Mouse (Mus musculus) heart, adult 2 months (tissue): ENCODE results near the gene Irak2. TPM values are rescaled to one million over a fixed set of nuclear protein-coding genes. Genes with fewer than 3 reads are reported as not detected.

ENCODE experiments used
- DNase-seq, 2 experiments: peaks; one replicate each; pipeline ENCODE4 v3.0.0; 2021
- H3K27ac ChIP-seq: fragments of 200-600 bp; 2 replicates; pipeline ENCODE4 v1.8.1; 2022
- H3K27me3 ChIP-seq: fragments of 200-500 bp; 2 replicates; pipeline ENCODE4 v1.6.1; 2012; ENCODE audit warnings: mild to moderate bottlenecking, low read length, inconsistent platforms, mixed read lengths; ENCODE audit not compliant: control insufficient read depth, insufficient read depth
- H3K36me3 ChIP-seq: fragments of 200-500 bp; 2 replicates; pipeline ENCODE4 v1.6.1; 2012; ENCODE audit warnings: low read length, inconsistent platforms; ENCODE audit not compliant: control insufficient read depth, insufficient read depth
- H3K4me1 ChIP-seq: fragments of 200-500 bp; 2 replicates; pipeline ENCODE4 v1.6.1; 2011; ENCODE audit warnings: low read length; ENCODE audit not compliant: control insufficient read depth, insufficient read depth
- H3K4me3 ChIP-seq: fragments of 200-600 bp; 2 replicates; pipeline ENCODE4 v1.8.1; 2022
- H3K79me2 ChIP-seq: fragments of 200-500 bp; replicated peaks from 2 replicates; pipeline ENCODE4 v1.6.1; 2012; ENCODE audit warnings: mild to moderate bottlenecking, inconsistent platforms, low read length, moderate library complexity, mixed read lengths; ENCODE audit not compliant: control insufficient read depth, insufficient read depth
- H3K9ac ChIP-seq: fragments of 200-500 bp; 2 replicates; pipeline ENCODE4 v1.6.1; 2012; ENCODE audit warnings: low read depth, mild to moderate bottlenecking, control low read depth, inconsistent platforms, low read length, mixed read lengths
- CTCF ChIP-seq: fragments of 200-600 bp; IDR thresholded peaks from 2 replicates; pipeline ENCODE4 v1.8.1; 2022; ENCODE audit warnings: antibody characterized with exemption, mild to moderate bottlenecking, moderate library complexity
- EP300 ChIP-seq: fragments of 200-500 bp; IDR thresholded peaks from 2 replicates; pipeline ENCODE4 v1.6.1; 2011; ENCODE audit warnings: low read depth, low read length, control low read depth; ENCODE audit not compliant: insufficient read depth
- POLR2A ChIP-seq: fragments of 200-500 bp; IDR thresholded peaks from 2 replicates; pipeline ENCODE4 v1.6.1; 2011; ENCODE audit warnings: mild to moderate bottlenecking, low read depth, low read length, control low read depth; ENCODE audit not compliant: insufficient read depth
- WGBS: fragments of 180-500 bp; shearing (Covaris S2); methylation state at CpG from one replicate; pipeline ENCODE4 v1.1.7; 2018; 5-methylcytosine and 5-hydroxymethylcytosine counted together
- intact Hi-C: fragments of 180-260 bp; cut with DNase I; formaldehyde crosslinking; loops from one replicate; pipeline ENCODE4 v1.15.1; 2025
- polyA plus RNA-seq: library from polyadenylated mRNA; depleted of rRNA; stranded (reverse); fragments of >200 nt; gene quantifications from 2 replicates; pipeline ENCODE4 v1.2.3, GENCODE M21; 2012
- total RNA-seq, 2 experiments: library from RNA; stranded (reverse); gene quantifications; 2 replicates each; pipeline ENCODE4 v1.2.3; 2021

Irak2 gene
- total and polyA plus RNA-seq, 3 experiments: 10.4 to 13.6 (median 12.9) TPM

DNA sequence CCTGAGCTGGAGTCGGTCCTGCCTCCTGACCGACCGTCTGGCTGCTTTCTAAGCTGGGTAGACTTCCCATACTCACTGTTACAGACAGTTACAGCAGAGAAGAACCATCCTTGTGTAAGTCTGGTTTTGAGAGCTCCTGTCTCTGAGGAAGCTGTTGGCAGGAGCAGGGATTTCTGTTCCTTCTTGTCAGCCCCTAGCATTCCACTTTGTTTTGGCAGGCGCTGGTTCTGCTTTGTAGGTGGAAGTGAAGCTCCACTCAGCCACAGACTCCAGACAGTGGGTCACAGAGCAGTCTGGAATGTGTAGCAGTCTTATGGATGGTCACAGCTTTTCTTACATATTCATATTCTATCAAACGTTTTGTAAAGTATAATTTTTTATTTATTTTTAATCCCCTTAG is 7.9 kb upstream of the Irak2 start:
- 63% methylated on average over 5 of the region's 5 CpGs for WGBS
- DNase-seq: no peak
- TF ChIP-seq POLR2A: no peak
- TF ChIP-seq CTCF: no peak
- no peak for TF ChIP-seq EP300
- Histone ChIP-seq H3K79me2 (no peaks in the 10 kb centered on the region), H3K4me3 (no peak overlapping the region), H3K36me3 (no peaks in the 10 kb centered on the region), H3K4me1 (no peaks in the 10 kb centered on the region), H3K27ac (no peak overlapping the region), H3K27me3 (no peaks in the 10 kb centered on the region), H3K9ac (no peak overlapping the region)
- intact Hi-C loops: loop anchor here (10.0 kb wide), 1 partner anchor 444 kb away; no protein-coding TSS in a partner anchor

- intact Hi-C loops: loop anchor here (10.0 kb wide), 1 partner anchor 442 kb away; no protein-coding TSS in a partner anchor
- Histone ChIP-seq H3K27ac (no peak overlapping the region), H3K79me2 (no peaks in the 10 kb centered on the region), H3K36me3 (no peaks in the 10 kb centered on the region), H3K9ac (no peak overlapping the region), H3K4me3 (no peak overlapping the region), H3K4me1 (no peaks in the 10 kb centered on the region), H3K27me3 (no peaks in the 10 kb centered on the region)
- TF ChIP-seq POLR2A (no peak), EP300 (no peak), CTCF (no peak)
- no peak for DNase-seq
- 89% methylated on average over 4 of the region's 4 CpGs for WGBS
Measured at GRCm38 (mm10) chr6:113632863-113633262, 5.4 kb upstream of the Irak2 start.

DNA sequence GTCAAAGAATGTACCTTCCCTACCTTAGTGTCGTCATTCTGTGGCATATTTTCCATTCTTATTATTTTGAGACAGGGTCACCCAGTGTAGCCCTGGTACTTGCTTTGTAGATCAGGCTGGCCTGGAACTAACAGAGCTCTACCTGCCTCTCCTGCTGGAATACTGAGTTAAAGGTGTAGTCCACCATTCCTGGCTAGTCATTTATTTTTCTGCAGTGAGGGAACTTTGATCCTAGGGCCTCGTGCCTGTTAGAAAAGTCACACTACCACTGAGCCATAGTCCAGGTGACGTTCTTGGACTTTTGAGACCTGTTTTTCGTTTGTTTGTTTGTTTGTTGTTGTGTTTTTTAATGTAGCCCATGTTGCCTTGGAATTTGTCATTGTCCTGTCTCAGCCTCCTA is 934 bp downstream of the Irak2 start:
- H3K4me1 ChIP-seq: peaks cover 7% of the 10 kb centered on the region
- intact Hi-C loops: loop anchor here (2.0 to 10.0 kb wide), 2 partner anchors 20 to 436 kb away; no protein-coding TSS in a partner anchor
- no peak for TF ChIP-seq POLR2A
- TF ChIP-seq EP300: no peak
- no peak for TF ChIP-seq CTCF
- H3K27ac ChIP-seq: peak overlapping the region; percentile 85
- no peaks in the 10 kb centered on the region for H3K36me3 ChIP-seq
- no peaks in the 10 kb centered on the region for H3K27me3 ChIP-seq
- DNase-seq: no peak
- WGBS: 79% methylated on average over 4 of the region's 4 CpGs
- peak overlapping the region; percentile 36 for H3K9ac ChIP-seq
- peak overlapping the region; percentile 80 for H3K4me3 ChIP-seq
- H3K79me2 ChIP-seq: peaks cover 1% of the 10 kb centered on the region; the same call in 1 of the 2 replicates

- H3K36me3 ChIP-seq: peaks cover 5% of the 10 kb centered on the region
- no peak for TF ChIP-seq POLR2A
- TF ChIP-seq CTCF: no peak
- TF ChIP-seq EP300: no peak
- 59% methylated on average over 8 of the region's 8 CpGs for WGBS
- H3K4me3 ChIP-seq: no peak overlapping the region
- DNase-seq: no peak
- no peaks in the 10 kb centered on the region for H3K27me3 ChIP-seq
- peaks cover 15% of the 10 kb centered on the region for H3K4me1 ChIP-seq
- intact Hi-C loops: no loop called here
- H3K9ac ChIP-seq: no peak overlapping the region
- H3K79me2 ChIP-seq: peaks cover 1% of the 10 kb centered on the region; the same call in 1 of the 2 replicates
- peak overlapping the region; percentile 33 for H3K27ac ChIP-seq
Measured at GRCm38 (mm10) chr6:113642605-113643004, 4.3 kb downstream of the Irak2 start.

DNA sequence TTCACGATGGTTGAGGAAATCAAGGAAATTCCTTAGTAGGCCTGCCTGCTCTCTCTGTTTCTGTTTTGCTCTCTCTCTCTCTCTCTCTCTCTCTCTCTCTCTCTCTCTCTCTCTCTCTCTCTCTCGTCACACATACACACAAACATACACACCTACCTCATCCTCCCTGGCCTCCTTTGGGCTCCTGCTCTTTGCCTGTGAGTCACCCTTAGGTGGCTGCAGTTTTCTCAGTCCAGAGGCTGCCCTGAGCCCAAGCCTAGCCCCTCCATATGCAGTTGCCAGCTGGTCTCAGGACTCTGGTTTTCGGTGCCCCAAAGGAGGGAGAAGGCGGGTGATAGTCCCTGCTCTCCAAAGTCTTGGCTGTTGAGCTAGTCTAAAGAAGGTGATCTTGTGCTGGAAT is 4.8 kb downstream of the Irak2 start:
- intact Hi-C loops: no loop called here
- Histone ChIP-seq H3K79me2 (peaks cover 1% of the 10 kb centered on the region; the same call in 1 of the 2 replicates), H3K4me3 (no peak overlapping the region), H3K4me1 (peaks cover 15% of the 10 kb centered on the region), H3K27me3 (no peaks in the 10 kb centered on the region), H3K36me3 (peaks cover 5% of the 10 kb centered on the region), H3K9ac (no peak overlapping the region), H3K27ac (peak overlapping the region; percentile 33)
- TF ChIP-seq EP300 (no peak), POLR2A (no peak), CTCF (no peak)
- 71% methylated on average over 4 of the region's 4 CpGs for WGBS
- DNase-seq: no peak

- DNase-seq: no peak
- no peak for TF ChIP-seq POLR2A
- no peak for TF ChIP-seq EP300
- no peak for TF ChIP-seq CTCF
- Histone ChIP-seq H3K9ac (no peak overlapping the region), H3K4me1 (peaks cover 15% of the 10 kb centered on the region), H3K27me3 (no peaks in the 10 kb centered on the region), H3K27ac (peak overlapping the region; percentile 84), H3K79me2 (peaks cover 1% of the 10 kb centered on the region; the same call in 1 of the 2 replicates), H3K4me3 (no peak overlapping the region), H3K36me3 (peaks cover 5% of the 10 kb centered on the region)
- intact Hi-C loops: no loop called here
- whole genome bisulfite sequencing: 92% methylated on average over 2 of the region's 2 CpGs
Measured at GRCm38 (mm10) chr6:113643967-113644366, 5.7 kb downstream of the Irak2 start.
